Mouse (Mus musculus) retina, adult 2 months (tissue): Measurements from ENCODE around the gene Farp1.
"Not testable (repeated sequence)": the region's sequence is repeated elsewhere in the genome, so short reads cannot be mapped to it uniquely, and the experiment has no call there.

Experiments
- DNase-seq: peaks from one replicate; pipeline ENCODE4 v3.0.0-alpha.2; 2012; ENCODE audit warnings: low read depth, low spot score

The Farp1 gene

DNA sequence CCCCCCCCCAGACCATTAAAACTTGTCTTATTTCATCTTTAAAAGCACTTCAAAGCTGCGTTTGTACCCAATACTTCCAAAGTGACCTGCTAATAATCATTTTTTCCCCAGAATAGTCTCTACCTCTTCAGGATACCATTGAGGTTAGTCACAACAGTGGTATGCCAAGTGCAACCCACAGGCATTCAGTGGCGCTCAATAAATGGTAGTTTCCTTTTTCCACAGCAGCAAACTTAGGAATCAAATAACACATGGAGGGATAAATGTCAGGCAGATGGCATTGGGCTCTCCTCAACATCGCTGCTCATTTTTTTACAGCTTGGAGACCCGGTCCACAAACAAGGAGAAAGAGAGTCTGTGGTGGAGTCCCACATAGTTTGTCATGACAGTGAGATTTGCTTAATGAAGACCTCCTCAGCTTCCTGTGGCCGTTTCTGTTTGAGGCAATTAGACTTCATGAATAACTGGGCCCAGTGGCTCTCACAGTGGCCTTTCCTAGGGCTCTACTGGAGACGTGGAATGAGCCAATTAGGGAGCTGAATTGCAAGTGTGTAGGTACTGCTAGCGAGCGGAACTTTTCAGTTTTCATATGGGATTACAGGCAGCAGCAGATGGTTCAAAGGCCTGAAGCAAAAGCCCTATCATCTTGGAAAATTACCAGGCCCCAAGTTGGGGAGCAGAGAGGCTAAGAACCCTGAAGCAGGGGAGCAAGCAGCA, 148.6 kb downstream of the Farp1 start:
- DNase-seq: no peak

DNA sequence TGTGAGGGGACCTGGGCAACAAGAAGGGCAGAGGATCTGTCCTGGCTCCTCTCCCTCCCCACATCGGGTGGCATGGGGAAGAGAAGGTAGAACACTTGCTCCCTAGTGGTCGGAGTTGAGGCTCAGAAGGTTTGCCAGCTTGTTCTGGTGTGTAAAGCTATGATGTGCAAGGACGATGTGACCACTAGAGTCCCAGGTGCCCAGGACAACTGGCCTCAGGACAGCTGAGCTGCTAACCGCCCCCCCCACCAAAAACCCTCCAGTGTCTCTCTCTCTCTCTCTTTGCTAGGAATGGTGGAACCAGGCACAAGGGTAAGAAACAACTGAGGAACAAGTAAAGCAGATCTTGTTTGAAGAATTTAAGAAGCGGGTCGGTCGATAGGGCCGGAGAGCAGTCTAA, 149.4 kb downstream of the Farp1 start:
- no peak for DNase-seq

DNA sequence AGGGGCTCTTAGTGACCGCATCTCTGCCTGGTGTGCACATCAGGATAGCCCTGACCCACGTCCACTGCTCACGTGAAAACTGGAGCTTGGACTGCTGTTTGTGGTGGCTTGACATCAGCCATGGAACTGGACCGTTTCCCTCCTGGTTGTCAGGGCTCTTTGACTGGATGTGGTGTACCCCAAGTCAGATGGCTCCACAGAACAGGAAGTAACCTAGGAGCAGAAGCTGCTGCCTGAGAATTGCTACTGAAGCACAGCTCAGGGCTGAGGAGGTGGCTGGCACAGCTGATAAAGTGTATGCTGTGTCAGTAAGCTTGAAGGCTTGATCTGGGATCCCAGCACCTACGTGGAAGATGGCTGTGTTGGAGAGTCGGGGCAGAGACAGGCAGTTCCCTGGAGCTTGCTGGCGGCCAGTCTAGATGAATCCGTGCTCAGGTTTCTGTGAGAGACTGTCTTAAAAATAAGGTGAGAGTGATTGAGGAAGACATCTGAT, 151.4 kb downstream of the Farp1 start:
- no peak for DNase-seq

- not testable (repeated sequence) for DNase-seq
Measured at GRCm38 (mm10) chr14:121189840-121190239, 154.8 kb downstream of the Farp1 start.

GRCm38 (mm10) chr14:121190386-121190785, 155.4 kb downstream of the Farp1 start:
- DNase-seq: no peak

DNA sequence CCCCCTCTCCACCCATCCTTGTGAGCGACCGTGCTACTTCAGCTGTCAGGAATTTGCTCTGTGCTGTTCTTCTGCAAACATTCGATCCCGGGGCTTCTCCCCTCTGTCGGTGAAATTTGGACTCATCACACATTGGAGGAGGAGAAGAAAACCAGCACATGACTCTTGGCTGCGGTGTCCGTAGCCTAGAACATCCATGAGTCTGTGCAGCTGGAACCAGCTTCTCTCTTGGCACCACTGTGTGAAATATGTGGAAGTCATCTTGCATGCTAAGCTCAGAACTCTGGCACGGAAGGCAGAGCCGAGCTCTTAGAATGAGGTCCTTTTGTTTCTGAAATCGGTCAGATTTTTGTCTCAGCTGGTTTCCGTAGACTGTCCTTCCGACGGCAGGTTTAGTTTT, 156.7 kb downstream of the Farp1 start:
- no peak for DNase-seq

GRCm38 (mm10) chr14:121192394-121192793, 157.4 kb downstream of the Farp1 start:
- no peak for DNase-seq

GRCm38 (mm10) chr14:121193981-121194380, 159.0 kb downstream of the Farp1 start:
- DNase-seq: no peak

- no peak for DNase-seq
Measured at GRCm38 (mm10) chr14:121198915-121199572, 164.0 kb downstream of the Farp1 start.

GRCm38 (mm10) chr14:121199789-121200188, 164.8 kb downstream of the Farp1 start:
- DNase-seq: no peak

DNA sequence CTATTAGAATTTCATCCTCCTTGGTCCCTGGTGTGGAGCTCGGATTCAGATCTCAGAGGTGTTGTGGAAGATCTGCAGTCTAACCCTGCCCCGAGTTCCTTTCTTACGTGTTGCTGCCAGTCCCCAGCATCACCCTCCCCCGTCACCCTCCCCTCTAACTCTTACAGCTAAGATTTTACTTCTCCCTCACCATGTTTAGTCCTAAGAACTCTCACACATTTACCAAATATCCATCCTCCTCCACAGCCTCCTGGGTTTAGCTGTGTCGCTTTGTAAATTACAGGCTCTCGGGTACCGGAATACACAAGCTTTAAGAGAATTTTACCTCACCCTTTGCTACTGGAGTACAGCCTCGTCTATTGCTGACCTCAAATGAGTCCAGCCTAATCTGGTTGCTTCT, 165.4 kb downstream of the Farp1 start:
- DNase-seq: no peak

GRCm38 (mm10) chr14:121201178-121201577, 166.2 kb downstream of the Farp1 start:
- DNase-seq: no peak

- no peak for DNase-seq
Measured at GRCm38 (mm10) chr14:121205459-121205858, 170.5 kb downstream of the Farp1 start.

- DNase-seq: no peak
Measured at GRCm38 (mm10) chr14:121207441-121208158, 172.6 kb downstream of the Farp1 start.

- DNase-seq: no peak
Measured at GRCm38 (mm10) chr14:121208159-121208515, 173.1 kb downstream of the Farp1 start.

DNA sequence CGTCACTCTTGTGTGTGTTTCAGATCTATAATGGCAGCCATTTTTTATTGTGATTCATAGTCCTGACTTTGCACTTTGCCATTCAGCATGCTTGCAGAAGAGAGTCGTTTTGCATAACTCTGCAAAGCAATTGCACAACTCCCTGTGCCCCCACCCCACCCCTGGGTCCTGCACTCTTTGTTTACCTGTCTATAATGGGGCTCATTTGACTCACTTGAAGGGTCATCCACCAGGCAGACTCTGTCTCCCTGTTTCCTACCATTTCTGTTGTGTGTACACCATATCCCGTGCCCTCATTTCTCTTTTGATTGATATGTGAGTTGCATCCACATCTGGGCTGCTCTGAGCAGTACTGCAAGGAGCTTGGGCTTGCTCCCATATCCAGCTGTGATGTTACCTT, 175.3 kb downstream of the Farp1 start:
- no peak for DNase-seq

- DNase-seq: no peak
Measured at GRCm38 (mm10) chr14:121213650-121214049, 178.7 kb downstream of the Farp1 start.

DNA sequence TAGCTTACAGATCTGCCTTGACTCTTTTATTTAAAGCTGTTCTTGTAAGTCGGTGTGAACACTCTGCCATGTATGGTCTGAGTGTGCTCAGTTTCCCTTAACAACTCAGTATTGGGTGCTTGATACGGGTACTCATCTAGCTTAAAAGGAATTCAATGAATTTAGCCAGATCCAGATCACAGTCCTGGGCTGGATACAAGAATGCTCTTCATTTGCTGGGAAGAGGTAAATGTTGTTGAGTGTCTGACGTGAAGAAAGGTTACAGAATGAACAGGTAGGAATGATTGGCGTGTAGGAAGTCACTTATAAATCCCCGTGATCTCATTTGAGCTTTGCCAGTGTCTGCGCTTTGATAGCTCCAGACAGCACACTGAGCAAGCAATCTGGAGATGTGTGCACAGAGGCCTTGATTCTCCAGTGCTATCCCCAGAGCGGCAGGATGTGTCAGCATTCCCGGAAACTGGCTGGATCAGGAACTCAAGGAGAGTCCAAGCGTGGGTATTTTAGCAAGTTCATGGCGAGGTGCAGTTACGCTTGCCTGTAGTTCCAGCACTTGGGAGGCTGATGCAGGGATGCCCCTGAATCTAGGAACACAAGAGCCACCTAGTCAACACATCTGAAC, 179.7 kb downstream of the Farp1 start:
- no peak for DNase-seq

GRCm38 (mm10) chr14:121215817-121216216, 180.8 kb downstream of the Farp1 start:
- DNase-seq: no peak

GRCm38 (mm10) chr14:121216672-121217071, 181.7 kb downstream of the Farp1 start:
- no peak for DNase-seq

DNA sequence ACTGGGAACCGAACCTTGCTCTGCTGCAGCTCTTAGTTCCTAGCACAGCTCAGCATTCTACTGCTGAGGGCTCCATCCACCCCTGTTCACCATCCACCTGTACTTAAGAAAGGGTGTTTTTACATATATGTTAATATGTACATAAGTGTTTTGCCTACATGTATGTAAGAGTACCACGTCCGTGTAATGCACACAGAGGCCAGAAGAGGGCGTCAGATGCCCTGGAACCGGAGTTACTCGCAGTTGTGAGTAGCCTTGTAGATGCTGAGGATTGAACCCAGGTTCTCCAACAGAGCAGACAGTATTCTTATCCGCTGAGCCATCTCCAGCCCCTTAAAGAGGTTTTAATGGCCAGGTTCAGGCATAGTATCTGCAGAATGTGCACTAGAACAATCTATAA, 183.6 kb downstream of the Farp1 start:
- no peak for DNase-seq
